Mouse (Mus musculus) kidney, adult 18-20 months (tissue): ENCODE measurements around the gene Gna13.
A peak's percentile ranks its signal among the peaks of the same experiment; 100 is the strongest.
"Not testable (repeated sequence)": the region's sequence is repeated elsewhere in the genome, so short reads cannot be mapped to it uniquely, and the experiment has no call there.

Experiments
- DNase-seq: peaks from one replicate; pipeline ENCODE4 v3.0.0; 2021

Gna13 gene

GRCm38 (mm10) chr11:109362463-109363190 is at the start of gene Gna13:
TSS of gene Gna13 (plus strand) at chr11:109362831.
- peak; percentile 94 for DNase-seq

GRCm38 (mm10) chr11:109316921-109317320 is 45.7 kb upstream of the Gna13 start:
- peak; percentile 57 for DNase-seq

GRCm38 (mm10) chr11:109319471-109319870 is 43.2 kb upstream of the Gna13 start:
- DNase-seq = no peak

GRCm38 (mm10) chr11:109319946-109320345 is 42.7 kb upstream of the Gna13 start:
- DNase-seq = no peak

GRCm38 (mm10) chr11:109320361-109320933 is 42.2 kb upstream of the Gna13 start:
- no peak for DNase-seq

- no peak for DNase-seq
Observed at GRCm38 (mm10) chr11:109326270-109326669, 36.4 kb upstream of the Gna13 start.

- DNase-seq = no peak
Observed at GRCm38 (mm10) chr11:109327381-109327780, 35.2 kb upstream of the Gna13 start.

- DNase-seq = no peak
Observed at GRCm38 (mm10) chr11:109327952-109328351, 34.7 kb upstream of the Gna13 start.

- DNase-seq = peak; percentile 8
Observed at GRCm38 (mm10) chr11:109329331-109329730, 33.3 kb upstream of the Gna13 start.

- no peak for DNase-seq
Observed at GRCm38 (mm10) chr11:109330706-109331393, 31.8 kb upstream of the Gna13 start.

GRCm38 (mm10) chr11:109331424-109331824 is 31.2 kb upstream of the Gna13 start:
- DNase-seq = peak; percentile 94

GRCm38 (mm10) chr11:109332722-109333121 is 29.9 kb upstream of the Gna13 start:
- no peak for DNase-seq

- no peak for DNase-seq
Observed at GRCm38 (mm10) chr11:109334773-109335172, 27.9 kb upstream of the Gna13 start.

- DNase-seq = no peak
Observed at GRCm38 (mm10) chr11:109335890-109336289, 26.7 kb upstream of the Gna13 start.

- DNase-seq = no peak
Observed at GRCm38 (mm10) chr11:109339155-109339938, 23.3 kb upstream of the Gna13 start.

GRCm38 (mm10) chr11:109340541-109340940 is 22.1 kb upstream of the Gna13 start:
- DNase-seq = no peak

- not testable (repeated sequence) for DNase-seq
Observed at GRCm38 (mm10) chr11:109342666-109343065, 20.0 kb upstream of the Gna13 start.

GRCm38 (mm10) chr11:109343558-109343957 is 19.1 kb upstream of the Gna13 start:
- peak; percentile 17 for DNase-seq

GRCm38 (mm10) chr11:109343991-109344599 is 18.5 kb upstream of the Gna13 start:
- DNase-seq = peak; percentile 67

GRCm38 (mm10) chr11:109347242-109347959 is 15.2 kb upstream of the Gna13 start:
- DNase-seq = peak; percentile 86

- no peak for DNase-seq
Observed at GRCm38 (mm10) chr11:109348408-109348807, 14.2 kb upstream of the Gna13 start.
